Mouse (Mus musculus): ENCODE results near the gene 2810408A11Rik. TPM values are rescaled to one million over a fixed set of nuclear protein-coding genes. Genes with fewer than 3 reads are reported as not detected.

Gene 2810408A11Rik
- total RNA-seq, 1 experiment, result 3.3 TPM

GRCm38 (mm10) chr11:69877878-69878277, 22.9 kb downstream of the 2810408A11Rik start, which contains the start of gene Tmem95:
Tmem95 (minus strand) TSS chr11:69878018.
- peak within 1 kb of the TSS; percentile 22 to 26 for H3K4me3 ChIP-seq (ENCODE audit: insufficient read depth in 1 of 2, low read depth in 1 of 2, low read length in 2 of 2, poor library complexity in 1 of 2, severe bottlenecking in 1 of 2)
- TF ChIP-seq ZNF384 (IDR thresholded peaks at IDR 0.05; ENCODE audit: low read depth, low read length) (no peak), HCFC1 (IDR thresholded peaks at IDR 0.05; ENCODE audit: borderline replicate concordance, insufficient read depth, low read length) (no peak), MAFK (IDR thresholded peaks at IDR 0.05; ENCODE audit: insufficient read depth, low read depth, low read length) (no peak), CHD2 (IDR thresholded peaks at IDR 0.05; ENCODE audit: low read depth, low read length) (no peak), ZC3H11A (IDR thresholded peaks at IDR 0.05; ENCODE audit: borderline replicate concordance, low read depth, low read length) (no peak)
- peak within 1 kb of the TSS; percentile 67; the same call in 1 of the 2 replicates for H3K27ac ChIP-seq (ENCODE audit: insufficient read depth, low read depth, low read length, poor library complexity, severe bottlenecking)
- in situ Hi-C loops (cut with MboI; ENCODE audit: low sequenced_read_pairs in 2 of 2, unreplicated experiment in 2 of 2), result loop anchor here in 1 of 2 experiments (10.0 kb wide), 1 partner anchor 73 kb away; the partner anchor contains the start of genes Fgf11 and Tmem102
- DNase-seq (ENCODE audit: low read depth, low spot score), result no peak
- H3K4me1 ChIP-seq (ENCODE audit: control insufficient read depth in 2 of 2, insufficient read depth in 2 of 2, low read length in 2 of 2, poor library complexity in 1 of 2), result peaks cover 4 to 27% of the 10 kb centered on the region in 2 experiments; a peak in 3 of 4 replicates
- no peaks in the 10 kb centered on the region for H3K36me3 ChIP-seq (ENCODE audit: control insufficient read depth, insufficient read depth, low read length, poor library complexity, severe bottlenecking)
- no peaks in the 10 kb centered on the region for H3K9me3 ChIP-seq (ENCODE audit: control insufficient read depth, insufficient read depth, low read depth, low read length)
- H3K9ac ChIP-seq (ENCODE audit: insufficient read depth, low read depth, low read length, poor library complexity, severe bottlenecking), result peak within 1 kb of the TSS; percentile 56; the same call in 1 of the 2 replicates

- DNase-seq (ENCODE audit: low read depth, low spot score), result peak; percentile 97
- Histone ChIP-seq H3K9me3 (ENCODE audit: control insufficient read depth, insufficient read depth, low read depth, low read length) (no peaks in the 10 kb centered on the region), H3K27ac (ENCODE audit: insufficient read depth, low read depth, low read length, poor library complexity, severe bottlenecking) (peak overlapping the region; percentile 67; the same call in 1 of the 2 replicates), H3K36me3 (ENCODE audit: control insufficient read depth, insufficient read depth, low read length, poor library complexity, severe bottlenecking) (no peaks in the 10 kb centered on the region), H3K9ac (ENCODE audit: insufficient read depth, low read depth, low read length, poor library complexity, severe bottlenecking) (peak overlapping the region; percentile 56; the same call in 1 of the 2 replicates), H3K4me3 (ENCODE audit: insufficient read depth in 1 of 2, low read depth in 1 of 2, low read length in 2 of 2, poor library complexity in 1 of 2, severe bottlenecking in 1 of 2) (peak overlapping the region; percentile 22 to 26), H3K4me1 (ENCODE audit: control insufficient read depth in 2 of 2, insufficient read depth in 2 of 2, low read length in 2 of 2, poor library complexity in 1 of 2) (peaks cover 4 to 27% of the 10 kb centered on the region in 2 experiments; a peak in 3 of 4 replicates)
- TF ChIP-seq ZNF384 (IDR thresholded peaks at IDR 0.05; ENCODE audit: low read depth, low read length) (no peak), HCFC1 (IDR thresholded peaks at IDR 0.05; ENCODE audit: borderline replicate concordance, insufficient read depth, low read length) (no peak), ZC3H11A (IDR thresholded peaks at IDR 0.05; ENCODE audit: borderline replicate concordance, low read depth, low read length) (peak; percentile 59; the same call in 1 of the 2 replicates), CHD2 (IDR thresholded peaks at IDR 0.05; ENCODE audit: low read depth, low read length) (no peak), MAFK (IDR thresholded peaks at IDR 0.05; ENCODE audit: insufficient read depth, low read depth, low read length) (no peak)
- in situ Hi-C loops (cut with MboI; ENCODE audit: low sequenced_read_pairs in 2 of 2, unreplicated experiment in 2 of 2), result loop anchor here in 1 of 2 experiments (10.0 kb wide), 1 partner anchor 72 kb away; the partner anchor contains the start of genes Fgf11 and Tmem102
Measured at GRCm38 (mm10) chr11:69876867-69877266, 23.9 kb downstream of the 2810408A11Rik start.

GRCm38 (mm10) chr11:69876186-69876585, 24.6 kb downstream of the 2810408A11Rik start:
- no peak for DNase-seq (ENCODE audit: low read depth, low spot score)
- Histone ChIP-seq H3K36me3 (ENCODE audit: control insufficient read depth, insufficient read depth, low read length, poor library complexity, severe bottlenecking) (no peaks in the 10 kb centered on the region), H3K9ac (ENCODE audit: insufficient read depth, low read depth, low read length, poor library complexity, severe bottlenecking) (no peak overlapping the region), H3K4me3 (ENCODE audit: insufficient read depth in 1 of 2, low read depth in 1 of 2, low read length in 2 of 2, poor library complexity in 1 of 2, severe bottlenecking in 1 of 2) (no peak overlapping the region), H3K4me1 (ENCODE audit: control insufficient read depth in 2 of 2, insufficient read depth in 2 of 2, low read length in 2 of 2, poor library complexity in 1 of 2) (peaks cover 4 to 23% of the 10 kb centered on the region in 2 experiments; a peak in 3 of 4 replicates), H3K9me3 (ENCODE audit: control insufficient read depth, insufficient read depth, low read depth, low read length) (no peaks in the 10 kb centered on the region), H3K27ac (ENCODE audit: insufficient read depth, low read depth, low read length, poor library complexity, severe bottlenecking) (no peak overlapping the region)
- TF ChIP-seq CHD2 (IDR thresholded peaks at IDR 0.05; ENCODE audit: low read depth, low read length) (no peak), ZNF384 (IDR thresholded peaks at IDR 0.05; ENCODE audit: low read depth, low read length) (no peak), MAFK (IDR thresholded peaks at IDR 0.05; ENCODE audit: insufficient read depth, low read depth, low read length) (no peak), ZC3H11A (IDR thresholded peaks at IDR 0.05; ENCODE audit: borderline replicate concordance, low read depth, low read length) (no peak), HCFC1 (IDR thresholded peaks at IDR 0.05; ENCODE audit: borderline replicate concordance, insufficient read depth, low read length) (no peak)
- in situ Hi-C loops (cut with MboI; ENCODE audit: low sequenced_read_pairs in 2 of 2, unreplicated experiment in 2 of 2), result loop anchor here in 1 of 2 experiments (10.0 kb wide), 1 partner anchor 71 kb away; the partner anchor contains the start of genes Fgf11 and Tmem102

GRCm38 (mm10) chr11:69872451-69872850, 28.3 kb downstream of the 2810408A11Rik start:
- Histone ChIP-seq H3K27ac (ENCODE audit: insufficient read depth, low read depth, low read length, poor library complexity, severe bottlenecking) (no peak overlapping the region), H3K9ac (ENCODE audit: insufficient read depth, low read depth, low read length, poor library complexity, severe bottlenecking) (no peak overlapping the region), H3K4me3 (ENCODE audit: insufficient read depth in 1 of 2, low read depth in 1 of 2, low read length in 2 of 2, poor library complexity in 1 of 2, severe bottlenecking in 1 of 2) (no peak overlapping the region), H3K36me3 (ENCODE audit: control insufficient read depth, insufficient read depth, low read length, poor library complexity, severe bottlenecking) (no peaks in the 10 kb centered on the region), H3K9me3 (ENCODE audit: control insufficient read depth, insufficient read depth, low read depth, low read length) (no peaks in the 10 kb centered on the region), H3K4me1 (ENCODE audit: control insufficient read depth in 2 of 2, insufficient read depth in 2 of 2, low read length in 2 of 2, poor library complexity in 1 of 2) (peaks cover 1 to 8% of the 10 kb centered on the region in 2 experiments; a peak in 3 of 4 replicates)
- no peak for DNase-seq (ENCODE audit: low read depth, low spot score)
- in situ Hi-C loops (cut with MboI; ENCODE audit: low sequenced_read_pairs in 2 of 2, unreplicated experiment in 2 of 2), result loop anchor here in 1 of 2 experiments (10.0 kb wide), 1 partner anchor 68 kb away; the partner anchor contains the start of genes Fgf11 and Tmem102
- TF ChIP-seq ZC3H11A (IDR thresholded peaks at IDR 0.05; ENCODE audit: borderline replicate concordance, low read depth, low read length), result no peak
- no peak for TF ChIP-seq HCFC1 (IDR thresholded peaks at IDR 0.05; ENCODE audit: borderline replicate concordance, insufficient read depth, low read length)
- TF ChIP-seq CHD2 (IDR thresholded peaks at IDR 0.05; ENCODE audit: low read depth, low read length), result no peak
- TF ChIP-seq MAFK (IDR thresholded peaks at IDR 0.05; ENCODE audit: insufficient read depth, low read depth, low read length), result no peak
- TF ChIP-seq ZNF384 (IDR thresholded peaks at IDR 0.05; ENCODE audit: low read depth, low read length), result no peak

Data from ES-E14 (cell line).